Mouse (Mus musculus) CH12.LX (cell line): ENCODE results near the gene Lmna.

Experiments
- BHLHE40 ChIP-seq: IDR thresholded peaks from 2 replicates; pipeline ENCODE4 v1.6.1; 2011; ENCODE audit warnings: mild to moderate bottlenecking, low read depth, low read length, improper control_type of control experiment
- CHD1 ChIP-seq: IDR thresholded peaks from 2 replicates; pipeline ENCODE4 v1.6.1; 2012; ENCODE audit warnings: low read depth, low read length, improper control_type of control experiment, inconsistent platforms
- CTCF ChIP-seq, 2 experiments: IDR thresholded peaks in 1 of 2; conservative IDR thresholded peaks in 1 of 2; 2 replicates each; pipeline ENCODE4 v1.5.1; 2011 to 2012; ENCODE audit warnings: low read depth in 2 of 2, low read length in 2 of 2, improper control_type of control experiment in 1 of 2, inconsistent platforms in 1 of 2, mild to moderate bottlenecking in 1 of 2, moderate library complexity in 1 of 2
- ELF1 ChIP-seq: IDR thresholded peaks from 2 replicates; pipeline ENCODE4 v1.6.1; 2014; ENCODE audit warnings: low read depth, mild to moderate bottlenecking, inconsistent platforms, low read length, improper control_type of control experiment
- EP300 ChIP-seq: IDR thresholded peaks from 2 replicates; pipeline ENCODE4 v1.6.1; 2011; ENCODE audit warnings: low read length, improper control_type of control experiment
- MAFK ChIP-seq: IDR thresholded peaks from 2 replicates; pipeline ENCODE4 v1.6.1; 2011; ENCODE audit warnings: low read length, improper control_type of control experiment; ENCODE audit not compliant: insufficient replicate concordance
- POLR2AphosphoS2 ChIP-seq: IDR thresholded peaks from 2 replicates; pipeline ENCODE4 v1.6.1; 2011; ENCODE audit warnings: low read depth, low read length, improper control_type of control experiment
- ZKSCAN1 ChIP-seq: IDR thresholded peaks from 2 replicates; pipeline ENCODE4 v1.6.1; 2012; ENCODE audit warnings: low read depth, inconsistent platforms, low read length, improper control_type of control experiment, borderline replicate concordance

GRCm38 (mm10) chr3:88555069-88555605 is 45.4 kb upstream of the Lmna start:
- TF ChIP-seq CTCF (conservative IDR thresholded peaks at IDR 0.05 in 1 of 2, IDR thresholded peaks at IDR 0.05 in 1 of 2; ENCODE audit: low read depth in 2 of 2, low read length in 2 of 2) (no peak), POLR2AphosphoS2 (no peak), MAFK (no peak), EP300 (no peak), ELF1 (no peak), ZKSCAN1 (no peak), BHLHE40 (no peak), CHD1 (no peak)
